Mouse (Mus musculus) C2C12 (cell line): ENCODE results near the gene Srbd1.

Source experiments
- CEBPB ChIP-seq: IDR thresholded peaks from one replicate; pipeline ENCODE4 v1.6.1; 2011; ENCODE audit warnings: low read depth, mild to moderate bottlenecking, control low read depth, moderate library complexity
- CTCF ChIP-seq: IDR thresholded peaks from one replicate; pipeline ENCODE4 v1.5.1; 2011; ENCODE audit not compliant: control insufficient read depth, insufficient read depth, insufficient read length
- MYOD1 ChIP-seq: IDR thresholded peaks from one replicate; pipeline ENCODE4 v1.6.1; 2011; ENCODE audit warnings: low read depth; ENCODE audit not compliant: control insufficient read depth, insufficient read length

DNA sequence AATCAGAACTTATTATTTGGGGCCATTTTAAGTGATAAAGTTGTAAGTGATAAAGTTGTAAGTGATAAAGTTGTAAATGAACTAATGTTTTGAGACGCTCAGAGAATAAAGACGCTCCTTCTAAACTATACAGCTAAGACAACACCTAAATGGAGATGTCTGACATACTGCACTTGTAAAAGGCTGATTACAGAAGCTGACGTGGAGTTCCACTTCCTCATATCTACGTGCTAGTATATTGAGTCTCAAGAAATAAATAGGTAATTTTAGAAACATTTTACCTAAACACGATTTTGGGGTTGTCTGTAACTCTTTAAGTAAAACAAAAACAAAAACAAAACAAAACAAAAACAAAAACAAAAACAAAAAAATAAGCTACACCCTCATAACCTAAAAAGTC is 84.1 kb downstream of the Srbd1 start:
- TF ChIP-seq CTCF (no peak), MYOD1 (no peak), CEBPB (no peak)
